Mouse (Mus musculus): ENCODE measurements around the gene Crb1. TPM values are rescaled to one million over a fixed set of nuclear protein-coding genes. Genes with fewer than 3 reads are reported as not detected.
"Not testable (repeated sequence)": the region's sequence is repeated elsewhere in the genome, so short reads cannot be mapped to it uniquely, and the experiment has no call there.

Gene Crb1
- polyA plus RNA-seq, 1 experiment from 2014 or later, result 0.04 TPM

GRCm38 (mm10) chr1:139302519-139302918 is 74.4 kb downstream of the Crb1 start:
- H3K36me3 ChIP-seq (ENCODE audit: control insufficient read depth, insufficient read depth, low read length); H3K9me3 ChIP-seq (ENCODE audit: control insufficient read depth, low read length); H3K9ac ChIP-seq (ENCODE audit: low read length); H3K4me3 ChIP-seq (ENCODE audit: low read length); H3K27ac ChIP-seq (ENCODE audit: low read length); H3K4me1 ChIP-seq (replicated peaks; ENCODE audit: control insufficient read depth, insufficient read depth, low read length); H3K4me2 ChIP-seq (ENCODE audit: low read depth, low read length); H3K27me3 ChIP-seq (ENCODE audit: control insufficient read depth, insufficient read depth, low read depth, low read length); ATAC-seq (ENCODE audit: low read depth): not testable (repeated sequence)

- H3K4me2 ChIP-seq (ENCODE audit: low read depth, low read length), result no peak overlapping the region
- no peak for ATAC-seq (ENCODE audit: low read depth)
- H3K27me3 ChIP-seq (ENCODE audit: control insufficient read depth, insufficient read depth, low read depth, low read length), result no peaks in the 10 kb centered on the region
- no peaks in the 10 kb centered on the region for H3K4me1 ChIP-seq (replicated peaks; ENCODE audit: control insufficient read depth, insufficient read depth, low read length)
- no peaks in the 10 kb centered on the region for H3K36me3 ChIP-seq (ENCODE audit: control insufficient read depth, insufficient read depth, low read length)
- no peaks in the 10 kb centered on the region for H3K9me3 ChIP-seq (ENCODE audit: control insufficient read depth, low read length)
- 88% methylated on average over 5 of the region's 5 CpGs for WGBS
- no peak overlapping the region for H3K4me3 ChIP-seq (ENCODE audit: low read length)
- no peak overlapping the region for H3K9ac ChIP-seq (ENCODE audit: low read length)
- H3K27ac ChIP-seq (ENCODE audit: low read length), result no peak overlapping the region
These were observed 75.1 kb downstream of the Crb1 start for GRCm38 (mm10) chr1:139301830-139302229.

- Histone ChIP-seq H3K4me1 (replicated peaks; ENCODE audit: control insufficient read depth, insufficient read depth, low read length) (no peaks in the 10 kb centered on the region), H3K27me3 (ENCODE audit: control insufficient read depth, insufficient read depth, low read depth, low read length) (no peaks in the 10 kb centered on the region), H3K4me3 (ENCODE audit: low read length) (no peak overlapping the region), H3K9me3 (ENCODE audit: control insufficient read depth, low read length) (no peaks in the 10 kb centered on the region), H3K9ac (ENCODE audit: low read length) (no peak overlapping the region), H3K4me2 (ENCODE audit: low read depth, low read length) (no peak overlapping the region), H3K36me3 (ENCODE audit: control insufficient read depth, insufficient read depth, low read length) (no peaks in the 10 kb centered on the region), H3K27ac (ENCODE audit: low read length) (no peak overlapping the region)
- ATAC-seq (ENCODE audit: low read depth), result no peak
- WGBS, result 77% methylated on average over 4 of the region's 4 CpGs
These were observed 84.9 kb downstream of the Crb1 start for GRCm38 (mm10) chr1:139292023-139292422.

DNA sequence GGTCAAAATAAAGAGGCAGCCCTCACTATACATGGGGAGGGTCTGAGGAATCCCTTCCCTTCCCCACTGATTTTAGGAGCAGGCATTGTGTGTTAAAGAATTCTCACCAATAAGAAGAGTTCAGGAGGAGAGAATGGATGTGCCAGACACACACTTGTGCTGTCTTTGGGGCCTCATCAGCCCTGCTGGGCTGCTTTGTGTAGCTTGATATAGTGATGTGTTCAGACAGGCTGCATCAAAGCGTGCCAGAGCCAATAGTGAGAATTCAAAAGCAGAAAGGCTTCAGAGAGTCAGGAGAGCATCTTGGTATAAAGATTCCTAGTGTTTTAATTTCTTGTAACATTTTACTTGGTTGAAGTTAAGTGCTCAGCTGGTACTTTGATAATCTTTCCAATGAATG is 85.3 kb downstream of the Crb1 start:
- no peak overlapping the region for H3K27ac ChIP-seq (ENCODE audit: low read length)
- WGBS, result 44% methylated on average over 1 of the region's 1 CpGs
- no peak overlapping the region for H3K9ac ChIP-seq (ENCODE audit: low read length)
- no peaks in the 10 kb centered on the region for H3K4me1 ChIP-seq (replicated peaks; ENCODE audit: control insufficient read depth, insufficient read depth, low read length)
- ATAC-seq (ENCODE audit: low read depth), result no peak
- no peak overlapping the region for H3K4me3 ChIP-seq (ENCODE audit: low read length)
- no peak overlapping the region for H3K4me2 ChIP-seq (ENCODE audit: low read depth, low read length)
- no peaks in the 10 kb centered on the region for H3K36me3 ChIP-seq (ENCODE audit: control insufficient read depth, insufficient read depth, low read length)
- H3K9me3 ChIP-seq (ENCODE audit: control insufficient read depth, low read length), result no peaks in the 10 kb centered on the region
- H3K27me3 ChIP-seq (ENCODE audit: control insufficient read depth, insufficient read depth, low read depth, low read length), result no peaks in the 10 kb centered on the region

- WGBS, result 69% methylated on average over 4 of the region's 4 CpGs
- no peak overlapping the region for H3K27ac ChIP-seq (ENCODE audit: low read length)
- no peaks in the 10 kb centered on the region for H3K4me1 ChIP-seq (replicated peaks; ENCODE audit: control insufficient read depth, insufficient read depth, low read length)
- ATAC-seq (ENCODE audit: low read depth), result no peak
- H3K36me3 ChIP-seq (ENCODE audit: control insufficient read depth, insufficient read depth, low read length), result no peaks in the 10 kb centered on the region
- H3K4me2 ChIP-seq (ENCODE audit: low read depth, low read length), result no peak overlapping the region
- no peak overlapping the region for H3K9ac ChIP-seq (ENCODE audit: low read length)
- no peak overlapping the region for H3K4me3 ChIP-seq (ENCODE audit: low read length)
- H3K27me3 ChIP-seq (ENCODE audit: control insufficient read depth, insufficient read depth, low read depth, low read length), result no peaks in the 10 kb centered on the region
- no peaks in the 10 kb centered on the region for H3K9me3 ChIP-seq (ENCODE audit: control insufficient read depth, low read length)
These were observed 100.1 kb downstream of the Crb1 start for GRCm38 (mm10) chr1:139276619-139277320.

- ATAC-seq (ENCODE audit: low read depth), result 0 out of 2 replicates have a peak, but pooled peaks have one; percentile 45
- Histone ChIP-seq H3K27ac (ENCODE audit: low read length) (no peak overlapping the region), H3K36me3 (ENCODE audit: control insufficient read depth, insufficient read depth, low read length) (no peaks in the 10 kb centered on the region)
These were observed 109.1 kb downstream of the Crb1 start for GRCm38 (mm10) chr1:139267844-139268243.

GRCm38 (mm10) chr1:139264245-139264644 is 112.7 kb downstream of the Crb1 start:
- Histone ChIP-seq H3K4me2 (ENCODE audit: low read depth, low read length) (no peak overlapping the region), H3K27me3 (ENCODE audit: control insufficient read depth, insufficient read depth, low read depth, low read length) (no peaks in the 10 kb centered on the region), H3K4me1 (replicated peaks; ENCODE audit: control insufficient read depth, insufficient read depth, low read length) (no peaks in the 10 kb centered on the region), H3K9me3 (ENCODE audit: control insufficient read depth, low read length) (no peaks in the 10 kb centered on the region), H3K27ac (ENCODE audit: low read length) (no peak overlapping the region), H3K9ac (ENCODE audit: low read length) (no peak overlapping the region), H3K4me3 (ENCODE audit: low read length) (no peak overlapping the region), H3K36me3 (ENCODE audit: control insufficient read depth, insufficient read depth, low read length) (no peaks in the 10 kb centered on the region)
- 87% methylated on average over 1 of the region's 1 CpGs for WGBS
- ATAC-seq (ENCODE audit: low read depth), result no peak

More at GRCm38 (mm10) chr1:139267844-139268243, 109.1 kb downstream of the Crb1 start:
- H3K4me2 ChIP-seq (ENCODE audit: low read depth, low read length), result no peak overlapping the region
- H3K27me3 ChIP-seq (ENCODE audit: control insufficient read depth, insufficient read depth, low read depth, low read length), result no peaks in the 10 kb centered on the region
- no peaks in the 10 kb centered on the region for H3K4me1 ChIP-seq (replicated peaks; ENCODE audit: control insufficient read depth, insufficient read depth, low read length)
- H3K9ac ChIP-seq (ENCODE audit: low read length), result no peak overlapping the region
- H3K4me3 ChIP-seq (ENCODE audit: low read length), result no peak overlapping the region
- WGBS, result 16% methylated on average over 6 of the region's 6 CpGs
- H3K9me3 ChIP-seq (ENCODE audit: control insufficient read depth, low read length), result no peaks in the 10 kb centered on the region

- 41% methylated on average over 1 of the region's 1 CpGs for WGBS
- ATAC-seq (ENCODE audit: low read depth), result no peak
- no peak overlapping the region for H3K4me3 ChIP-seq (ENCODE audit: low read length)
- H3K9me3 ChIP-seq (ENCODE audit: control insufficient read depth, low read length), result no peaks in the 10 kb centered on the region
- no peak overlapping the region for H3K4me2 ChIP-seq (ENCODE audit: low read depth, low read length)
- H3K4me1 ChIP-seq (replicated peaks; ENCODE audit: control insufficient read depth, insufficient read depth, low read length), result no peaks in the 10 kb centered on the region
- no peak overlapping the region for H3K9ac ChIP-seq (ENCODE audit: low read length)
- no peak overlapping the region for H3K27ac ChIP-seq (ENCODE audit: low read length)
- H3K36me3 ChIP-seq (ENCODE audit: control insufficient read depth, insufficient read depth, low read length), result no peaks in the 10 kb centered on the region
- no peaks in the 10 kb centered on the region for H3K27me3 ChIP-seq (ENCODE audit: control insufficient read depth, insufficient read depth, low read depth, low read length)
These were observed 113.7 kb downstream of the Crb1 start for GRCm38 (mm10) chr1:139263158-139263557.

DNA sequence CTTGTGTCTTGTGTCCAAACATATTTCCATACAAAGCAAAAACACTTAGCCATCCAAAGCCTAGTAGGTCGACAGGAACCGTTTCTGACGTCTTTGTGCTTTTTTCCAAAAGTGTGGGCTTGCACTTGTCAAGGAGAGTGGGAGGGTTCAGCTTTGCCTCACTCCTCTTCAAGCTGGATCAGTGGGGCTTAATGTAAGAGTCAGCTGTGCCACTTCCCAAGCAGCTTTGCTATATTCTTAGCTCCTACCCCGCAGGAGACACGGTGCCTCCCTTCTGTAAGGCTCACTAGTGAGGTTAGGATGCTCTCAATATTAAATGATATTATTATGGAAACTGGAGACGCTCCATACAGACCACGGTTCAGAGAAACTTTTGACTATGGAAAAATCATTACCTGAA is 121.3 kb downstream of the Crb1 start:
- Histone ChIP-seq H3K27ac (ENCODE audit: low read length) (no peak overlapping the region), H3K4me2 (ENCODE audit: low read depth, low read length) (no peak overlapping the region), H3K9me3 (ENCODE audit: control insufficient read depth, low read length) (no peaks in the 10 kb centered on the region), H3K9ac (ENCODE audit: low read length) (no peak overlapping the region), H3K27me3 (ENCODE audit: control insufficient read depth, insufficient read depth, low read depth, low read length) (no peaks in the 10 kb centered on the region), H3K36me3 (ENCODE audit: control insufficient read depth, insufficient read depth, low read length) (no peaks in the 10 kb centered on the region), H3K4me3 (ENCODE audit: low read length) (no peak overlapping the region), H3K4me1 (replicated peaks; ENCODE audit: control insufficient read depth, insufficient read depth, low read length) (no peaks in the 10 kb centered on the region)
- ATAC-seq (ENCODE audit: low read depth), result no peak
- WGBS, result 45% methylated on average over 7 of the region's 7 CpGs

- no peak overlapping the region for H3K4me2 ChIP-seq (ENCODE audit: low read depth, low read length)
- no peak overlapping the region for H3K27ac ChIP-seq (ENCODE audit: low read length)
- H3K36me3 ChIP-seq (ENCODE audit: control insufficient read depth, insufficient read depth, low read length), result no peaks in the 10 kb centered on the region
- H3K9ac ChIP-seq (ENCODE audit: low read length), result no peak overlapping the region
- H3K4me1 ChIP-seq (replicated peaks; ENCODE audit: control insufficient read depth, insufficient read depth, low read length), result no peaks in the 10 kb centered on the region
- no peak overlapping the region for H3K4me3 ChIP-seq (ENCODE audit: low read length)
- H3K27me3 ChIP-seq (ENCODE audit: control insufficient read depth, insufficient read depth, low read depth, low read length), result no peaks in the 10 kb centered on the region
- ATAC-seq (ENCODE audit: low read depth), result peak; percentile 77; the same call in 1 of the 2 replicates
- 69% methylated on average over 3 of the region's 3 CpGs for WGBS
- no peaks in the 10 kb centered on the region for H3K9me3 ChIP-seq (ENCODE audit: control insufficient read depth, low read length)
These were observed 124.9 kb downstream of the Crb1 start for GRCm38 (mm10) chr1:139252041-139252440.

Measured in lung, embryonic 16.5 days (tissue).